Mouse (Mus musculus) CD8-positive naive resting alpha-beta T cell, adult 2 months (primary cell): ENCODE measurements around the gene Gnao1.

Experiments
- DNase-seq, 2 experiments: peaks; one replicate each; pipeline ENCODE4 v3.0.0; 2022; ENCODE audit warnings: low read depth in 2 of 2, low spot score in 2 of 2

The Gnao1 gene

GRCm38 (mm10) chr8:93888702-93889480 lies 79.1 kb downstream of the Gnao1 start:
- DNase-seq = no peak

- no peak for DNase-seq
These were observed 83.8 kb downstream of the Gnao1 start for GRCm38 (mm10) chr8:93893556-93893955.

- DNase-seq = no peak
These were observed 87.2 kb downstream of the Gnao1 start for GRCm38 (mm10) chr8:93896841-93897551.

- DNase-seq = peak; percentile 14 to 19
These were observed 88.8 kb downstream of the Gnao1 start for GRCm38 (mm10) chr8:93898570-93898969.

- no peak for DNase-seq
These were observed 92.3 kb downstream of the Gnao1 start for GRCm38 (mm10) chr8:93902040-93902439.

GRCm38 (mm10) chr8:93906961-93907360 lies 97.2 kb downstream of the Gnao1 start:
- DNase-seq = no peak

- DNase-seq = no peak
These were observed 98.2 kb downstream of the Gnao1 start for GRCm38 (mm10) chr8:93907987-93908441.

GRCm38 (mm10) chr8:93908546-93908945 lies 98.8 kb downstream of the Gnao1 start:
- no peak for DNase-seq

GRCm38 (mm10) chr8:93911715-93912555 lies 102.2 kb downstream of the Gnao1 start:
- no peak for DNase-seq

- DNase-seq = no peak
These were observed 108.2 kb downstream of the Gnao1 start for GRCm38 (mm10) chr8:93917859-93918421.

- DNase-seq = no peak
These were observed 108.8 kb downstream of the Gnao1 start for GRCm38 (mm10) chr8:93918580-93918979.

GRCm38 (mm10) chr8:93919422-93919821 lies 109.7 kb downstream of the Gnao1 start:
- DNase-seq = no peak

GRCm38 (mm10) chr8:93919916-93920589 lies 110.3 kb downstream of the Gnao1 start:
- no peak for DNase-seq

- no peak for DNase-seq
These were observed 110.8 kb downstream of the Gnao1 start for GRCm38 (mm10) chr8:93920590-93920948.

- peak; percentile 7 to 16 for DNase-seq
These were observed 114.2 kb downstream of the Gnao1 start for GRCm38 (mm10) chr8:93923897-93924334.

- DNase-seq = no peak
These were observed 115.7 kb downstream of the Gnao1 start for GRCm38 (mm10) chr8:93925513-93925912.

- no peak for DNase-seq
These were observed 119.5 kb downstream of the Gnao1 start for GRCm38 (mm10) chr8:93929233-93929632.

GRCm38 (mm10) chr8:93931336-93931735 lies 121.6 kb downstream of the Gnao1 start:
- DNase-seq = no peak

GRCm38 (mm10) chr8:93932873-93933272 lies 123.1 kb downstream of the Gnao1 start:
- DNase-seq = peak; percentile 62 to 67

- no peak for DNase-seq
These were observed 123.5 kb downstream of the Gnao1 start for GRCm38 (mm10) chr8:93933288-93933687.

GRCm38 (mm10) chr8:93938193-93938592 lies 128.4 kb downstream of the Gnao1 start:
- no peak for DNase-seq
